Mouse (Mus musculus) liver, adult 2 months (tissue): Measurements from ENCODE around the gene Il20.

Experiments used
- CTCF ChIP-seq: fragments of 200-500 bp; IDR thresholded peaks from 2 replicates; pipeline ENCODE4 v1.5.1; 2011; ENCODE audit warnings: low read depth, low read length, control low read depth
- POLR2A ChIP-seq: fragments of 200-500 bp; IDR thresholded peaks from 2 replicates; pipeline ENCODE4 v1.6.1; 2011; ENCODE audit warnings: low read length, control low read depth; ENCODE audit not compliant: insufficient read depth; ENCODE audit errors: extremely low read depth

DNA sequence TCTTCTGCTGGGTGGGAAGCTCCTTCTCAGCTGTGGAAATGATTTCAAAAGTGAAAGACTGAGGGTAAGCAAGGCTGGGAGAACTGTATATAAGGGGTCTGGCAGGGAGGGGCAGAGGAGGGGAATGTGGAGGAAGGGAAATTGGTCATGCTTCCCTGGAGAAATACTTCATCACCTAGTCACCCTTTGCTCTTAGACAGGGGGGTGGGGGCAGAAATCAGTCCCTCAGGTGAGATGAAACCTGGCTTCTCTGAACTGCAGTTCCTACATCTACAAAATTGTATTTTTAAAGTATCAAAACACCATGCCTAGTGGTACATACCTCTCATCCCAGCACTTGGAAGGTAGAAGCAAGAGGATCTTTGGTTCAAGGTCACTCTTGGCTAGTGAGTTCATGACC is 23.9 kb downstream of the Il20 start, which contains the start of gene Il24:
- TF ChIP-seq CTCF (no peak), POLR2A (no peak)
